Mouse (Mus musculus) CD4-positive naive resting alpha-beta T cell, adult 57 days (primary cell): ENCODE results near the gene Gys1. TPM values are rescaled to one million over a fixed set of nuclear protein-coding genes. Genes with fewer than 3 reads are reported as not detected.

ENCODE experiments used
- total RNA-seq: library from RNA; stranded (reverse); gene quantifications from one replicate; pipeline ENCODE4 v1.2.4, GENCODE M21; 2023

Gene Gys1
- total RNA-seq, result 5.9 TPM

DNA sequence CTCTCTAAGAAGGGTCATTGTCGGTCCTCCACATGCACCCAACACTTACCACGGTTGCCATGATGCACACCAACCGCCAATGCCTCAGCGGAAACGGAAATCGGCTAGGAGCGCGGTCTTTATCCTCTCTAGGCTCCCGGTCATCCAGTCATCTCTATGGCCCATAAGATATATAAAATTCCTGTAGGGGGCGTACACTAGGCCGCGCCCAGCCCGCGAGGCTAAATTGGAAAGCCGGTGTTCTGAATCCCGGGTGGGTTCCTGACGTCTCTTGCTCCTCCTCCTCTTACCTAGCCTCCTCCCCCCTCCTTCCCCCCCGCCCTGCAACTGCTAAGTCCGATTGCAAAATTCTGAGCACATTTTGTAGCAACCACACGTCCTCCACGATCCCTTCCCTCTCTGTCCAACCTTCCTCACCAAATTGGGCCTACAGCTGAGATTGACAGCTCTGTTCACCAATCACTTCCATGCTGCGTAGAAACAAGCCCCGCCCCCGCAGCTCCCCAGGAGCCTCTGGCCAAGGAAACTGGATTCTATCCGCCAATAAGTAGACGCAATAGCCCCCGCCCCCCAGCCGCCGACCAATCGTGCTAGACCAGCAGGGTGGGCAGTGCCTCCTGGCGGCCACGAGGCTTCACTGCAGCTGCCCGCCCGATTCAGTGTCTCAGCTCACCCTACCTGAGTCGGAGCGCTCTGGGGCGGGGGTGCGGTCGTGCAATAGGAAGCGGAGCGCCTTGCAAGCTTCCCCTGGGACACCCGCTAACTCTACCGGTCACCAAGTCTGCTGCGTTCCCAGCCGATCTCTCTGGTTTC, at the start of gene Gys1:
Gene Gys1 (plus strand): TSS at position 642 of the 813 bp plus-strand sequence.

DNA sequence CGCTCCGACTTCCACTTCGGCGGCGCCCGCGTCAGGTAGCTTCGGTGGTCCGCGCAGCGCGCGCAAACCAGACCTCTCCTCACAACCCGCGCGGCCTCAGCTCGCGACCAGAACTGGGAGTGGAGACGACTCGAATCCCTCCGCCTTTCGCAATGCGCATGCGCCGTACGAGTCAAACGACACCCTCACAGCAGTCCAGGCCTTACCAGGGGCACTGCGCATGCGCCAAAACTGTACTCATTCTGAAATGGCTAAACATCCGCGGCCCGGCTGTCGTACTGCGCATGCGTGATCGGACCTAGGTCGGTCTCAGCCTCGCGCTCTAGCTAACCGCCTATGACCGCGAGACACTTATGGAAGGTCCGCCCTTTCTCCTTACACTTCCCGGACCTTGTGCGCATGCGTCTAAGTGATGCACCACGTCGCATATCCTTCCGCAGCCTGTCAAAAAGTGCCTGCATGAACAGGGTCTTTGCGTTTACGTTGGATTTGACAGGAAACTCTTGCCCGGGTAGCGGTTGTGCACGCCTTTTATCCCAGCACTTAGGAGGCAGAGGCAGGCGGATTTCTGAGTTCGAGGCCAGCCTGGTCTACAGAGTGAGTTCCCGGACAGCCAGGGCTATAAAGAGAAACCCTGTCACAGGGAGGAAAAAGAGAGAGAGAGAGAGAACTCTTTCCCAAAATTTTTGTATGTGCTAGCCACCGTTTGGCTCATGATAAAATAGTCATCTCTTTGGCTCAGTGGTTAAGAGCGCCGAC, 38.9 kb upstream of the Gys1 start, which contains the start of gene Snrnp70:
Gene Snrnp70 (minus strand): TSS at position 165 of the 759 bp plus-strand sequence.

GRCm38 (mm10) chr7:45405091-45406075, 29.3 kb upstream of the Gys1 start, which contains the start of gene Kcna7:
Gene Kcna7, plus strand, starts transcription at chr7:45405653.

DNA sequence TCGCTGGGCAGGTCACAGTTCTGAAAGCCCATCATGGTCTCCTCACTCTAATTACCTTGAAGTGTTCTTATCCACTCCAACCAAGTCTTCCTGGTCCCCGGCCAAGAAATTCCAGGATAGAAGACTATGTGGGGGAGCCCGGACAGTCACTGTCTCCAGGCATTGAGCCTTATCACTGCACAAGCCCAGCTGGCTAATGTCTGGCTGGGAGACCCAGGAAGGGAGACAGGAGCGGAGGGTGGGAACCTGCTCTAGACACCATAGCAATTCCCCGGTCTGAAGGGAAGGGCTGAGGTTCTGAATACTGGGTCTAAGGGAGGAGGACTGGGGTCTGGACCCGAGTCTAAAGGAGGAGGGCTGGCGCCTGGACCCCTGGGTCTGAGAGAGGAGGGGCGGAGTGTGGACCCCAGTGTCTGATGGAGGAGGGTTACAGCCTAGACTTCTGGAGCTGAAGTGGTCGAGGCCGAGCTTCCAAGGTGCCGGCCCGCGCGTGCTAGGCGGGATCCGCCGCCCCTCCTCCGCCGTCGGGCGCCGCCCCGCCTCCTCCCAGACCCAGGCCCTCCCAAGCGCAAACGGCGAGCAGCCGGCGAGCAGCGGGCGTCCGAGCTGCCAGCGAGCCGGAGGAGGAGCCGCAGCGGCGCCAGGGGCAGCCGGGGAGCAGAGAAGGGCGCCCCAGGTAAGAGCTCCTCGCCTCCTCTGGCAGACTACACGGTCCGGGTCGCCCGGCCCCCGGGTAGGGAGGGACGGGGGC, 21.4 kb upstream of the Gys1 start, which contains the start of gene Ntf5:
Gene Ntf5 (plus strand): TSS at position 583 of the 751 bp plus-strand sequence.

DNA sequence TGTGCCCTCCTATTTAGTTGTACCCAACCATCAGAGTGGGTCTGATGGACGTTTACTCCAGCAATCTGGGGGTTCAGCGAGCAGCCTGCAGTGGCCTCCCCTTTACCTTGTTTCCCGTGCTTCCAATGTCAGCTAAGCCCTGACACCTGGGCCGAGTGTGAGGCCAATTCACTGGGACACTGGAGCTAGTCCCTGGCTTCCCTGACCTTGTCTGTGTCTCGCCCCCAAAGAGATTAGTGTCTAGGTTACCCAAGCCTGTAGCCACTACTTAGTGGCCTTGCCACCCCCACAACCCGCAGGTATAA, 14.1 kb upstream of the Gys1 start, which contains the start of gene Lhb:
Gene Lhb (plus strand): TSS at position 206 of the 305 bp plus-strand sequence.

DNA sequence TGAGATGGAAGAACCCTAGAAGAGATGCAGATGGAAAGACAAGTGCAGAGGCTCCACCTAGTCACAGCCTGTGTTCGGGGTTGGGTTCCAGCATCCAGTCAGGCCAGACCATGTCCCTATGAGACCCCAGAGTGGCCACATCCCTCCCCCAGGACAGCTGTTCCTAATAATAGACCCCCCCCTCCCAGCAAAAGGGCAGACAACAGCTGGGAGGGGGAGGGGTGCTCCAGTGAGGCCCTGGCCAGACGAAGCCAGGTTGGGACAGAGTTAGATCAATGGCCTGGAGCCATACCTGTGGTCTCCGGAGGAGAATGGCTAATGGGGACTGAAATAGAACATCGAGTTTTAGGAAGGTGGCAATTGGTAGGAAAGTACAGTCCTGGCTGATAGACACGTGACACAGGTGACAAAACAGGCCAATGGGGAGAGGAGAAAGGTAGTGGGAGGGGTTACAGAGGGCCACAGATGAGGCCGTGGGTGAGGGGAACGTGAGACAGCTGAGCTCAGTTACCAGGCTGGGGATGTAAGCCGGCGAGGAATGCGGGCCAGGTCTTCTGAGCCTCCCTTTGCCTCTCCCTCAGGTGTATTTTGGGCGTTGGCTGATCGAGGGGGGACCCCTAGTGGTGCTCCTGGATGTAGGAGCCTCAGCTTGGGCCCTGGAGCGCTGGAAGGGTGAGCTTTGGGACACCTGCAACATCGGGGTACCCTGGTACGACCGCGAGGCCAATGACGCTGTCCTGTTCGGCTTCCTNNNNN, 3.1 kb downstream of the Gys1 start, which contains the start of gene Ruvbl2:
Gene Ruvbl2 (minus strand): TSS at position 576 of the 756 bp plus-strand sequence.

GRCm38 (mm10) chr7:45459564-45460140, 25.0 kb downstream of the Gys1 start, which contains the start of gene Ftl1:
Gene Ftl1, minus strand, starts transcription at chr7:45459884.

DNA sequence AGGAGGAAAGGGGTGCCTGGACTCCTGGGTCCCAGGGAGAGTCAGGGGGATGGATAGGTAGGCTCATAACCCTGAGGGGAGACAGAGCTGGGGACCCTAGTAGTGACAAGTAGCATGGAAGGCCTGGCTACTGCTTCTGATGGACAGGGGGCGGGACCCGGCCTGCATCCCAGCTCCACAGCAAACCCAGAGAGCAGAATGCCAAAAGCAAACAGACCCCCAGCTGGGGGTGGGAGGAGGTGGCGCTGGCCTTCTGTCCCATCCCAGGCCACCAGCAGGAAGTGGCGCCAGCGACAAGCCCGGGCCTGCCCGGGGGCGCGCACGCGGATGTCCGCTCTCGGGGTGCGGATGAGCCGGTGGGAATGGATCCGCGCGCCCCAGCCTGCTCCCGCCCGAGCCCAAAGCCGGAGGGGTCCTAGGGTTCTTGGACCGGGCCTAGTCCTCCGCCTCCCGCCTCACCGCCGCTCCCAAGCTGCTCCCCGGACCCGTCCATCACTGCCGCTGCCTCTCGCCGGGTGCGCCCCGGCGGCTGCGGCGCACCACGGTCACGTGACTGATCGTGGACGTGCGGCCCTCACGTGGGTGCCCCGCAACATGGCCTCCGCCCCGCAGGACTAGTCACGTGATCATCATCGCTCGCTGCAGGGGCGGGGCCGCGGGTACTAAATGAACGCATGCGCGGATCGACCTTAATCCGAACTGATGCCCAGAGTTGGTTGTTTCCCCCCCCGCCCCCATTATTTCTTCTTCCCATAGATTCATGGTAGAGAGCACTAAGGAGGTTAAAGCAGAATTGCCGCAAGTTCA, 31.8 kb downstream of the Gys1 start, which contains the start of gene Bax:
Gene Bax (minus strand): TSS at position 616 of the 807 bp plus-strand sequence.

GRCm38 (mm10) chr7:45481374-45481927, 46.8 kb downstream of the Gys1 start, which contains the start of gene Tulp2:
Gene Tulp2, plus strand, starts transcription at chr7:45481877.

DNA sequence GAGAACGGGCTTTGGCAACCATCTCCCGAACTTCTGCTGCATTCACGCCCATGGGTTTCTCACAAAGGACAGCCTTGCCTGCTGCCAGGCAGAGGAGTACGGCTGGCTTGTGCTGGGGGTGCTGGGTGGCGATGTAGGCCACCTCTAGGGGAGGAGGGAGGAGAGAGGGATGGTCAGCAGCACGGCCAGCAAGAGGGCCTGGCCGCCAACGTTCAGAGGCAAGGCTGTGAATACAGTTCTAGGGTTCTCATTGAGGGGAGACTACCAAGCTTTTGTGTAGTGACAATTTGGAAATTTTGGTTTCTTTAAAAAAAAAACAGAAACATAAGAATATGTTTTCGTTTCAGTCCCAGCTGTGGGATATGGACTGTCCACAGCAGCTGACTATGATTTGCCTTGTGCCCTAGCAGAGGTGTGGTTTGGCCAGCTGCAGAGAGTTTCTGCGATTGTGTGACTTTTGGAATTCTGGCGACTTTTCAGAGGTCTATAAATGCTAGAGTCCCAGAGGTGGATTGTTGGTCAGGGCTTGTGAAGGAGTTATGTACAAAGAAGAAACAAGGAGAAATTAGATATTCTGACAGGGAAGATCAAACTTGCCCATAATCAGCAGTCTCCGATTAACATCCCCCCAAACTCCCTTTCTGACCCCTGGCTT, 52.2 kb downstream of the Gys1 start, which contains the start of gene Gm45808:
Gene Gm45808 (minus strand): TSS at position 51 of the 655 bp plus-strand sequence.

DNA sequence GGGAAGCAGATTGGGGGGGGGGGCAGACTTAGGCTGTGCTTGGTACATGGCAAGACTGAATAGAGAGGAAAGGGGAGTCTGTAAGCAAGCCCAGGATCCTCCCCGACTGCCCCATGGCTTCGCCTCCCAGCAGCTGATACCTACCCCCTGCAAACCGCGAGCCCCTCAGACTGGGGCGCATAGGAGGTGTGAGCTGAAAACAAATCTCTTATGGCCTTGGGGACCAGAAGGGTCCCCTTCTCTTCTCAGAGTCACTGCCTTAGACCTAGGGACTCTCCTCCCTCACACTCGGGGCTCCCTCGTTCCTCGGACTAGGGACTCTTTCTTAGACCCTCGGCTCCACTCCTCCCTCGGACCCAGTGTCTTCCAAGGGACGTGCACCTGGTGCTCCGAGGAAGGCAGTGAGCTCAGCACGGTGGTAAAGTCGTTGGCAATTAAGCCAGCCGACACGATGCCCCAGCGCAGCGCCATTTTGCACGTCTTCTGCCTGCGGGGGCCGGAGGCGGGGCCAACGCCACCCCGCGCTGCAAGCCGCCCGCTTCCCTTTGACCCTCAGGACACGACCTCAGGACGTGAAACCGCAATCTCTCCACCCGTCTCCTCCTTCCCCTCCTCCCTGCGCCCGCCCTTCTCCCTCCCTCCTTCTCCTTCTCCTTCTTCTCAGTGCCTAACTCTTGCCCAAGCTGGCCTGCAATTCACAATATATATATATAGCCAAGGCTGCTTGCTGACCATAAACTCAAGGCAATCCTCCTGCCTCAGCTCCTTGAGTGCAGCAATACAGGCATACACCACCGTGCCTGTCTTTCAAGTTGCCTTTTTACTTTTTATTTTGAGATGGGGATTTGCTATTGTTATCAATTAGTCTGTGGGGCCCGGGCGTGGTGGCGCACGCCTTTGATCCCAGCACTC, 53.9 kb downstream of the Gys1 start, which contains the start of gene Dhdh:
Gene Dhdh (minus strand): TSS at position 513 of the 912 bp plus-strand sequence.

Other genes starting within 250 kb of the Gys1 start
- gene Ccdc155, start 230.0 kb upstream of the Gys1 start, total RNA-seq, result not detected
- not detected for gene Dkkl1, start 222.7 kb upstream of the Gys1 start, total RNA-seq
- gene Tead2, start 219.1 kb upstream of the Gys1 start, total RNA-seq, result not detected
- 346 TPM for gene Cd37, start 195.7 kb upstream of the Gys1 start, total RNA-seq
- not detected for gene Slc6a16, start 193.8 kb upstream of the Gys1 start, total RNA-seq
- gene Slc6a21, start 157.3 kb upstream of the Gys1 start, total RNA-seq, result not detected
- gene Trpm4, start 101.1 kb upstream of the Gys1 start, total RNA-seq, result 10.0 TPM
- not detected for gene Hrc, start 99.6 kb upstream of the Gys1 start, total RNA-seq
- gene Ppfia3, start 67.8 kb upstream of the Gys1 start, total RNA-seq, result 0.47 TPM
- gene Lin7b, start 64.3 kb upstream of the Gys1 start, total RNA-seq, result 2.6 TPM
- 701 TPM for gene Snrnp70, start 39.1 kb upstream of the Gys1 start, total RNA-seq
- not detected for gene Kcna7, start 29.2 kb upstream of the Gys1 start, total RNA-seq
- gene Ntf5, start 21.1 kb upstream of the Gys1 start, total RNA-seq, result not detected
- not detected for gene Lhb, start 14.0 kb upstream of the Gys1 start, total RNA-seq
- 50.8 TPM for gene Ruvbl2, start 3.3 kb downstream of the Gys1 start, total RNA-seq
- gene Ftl1, start 25.0 kb downstream of the Gys1 start, total RNA-seq, result 537 TPM
- 74.8 TPM for gene Bax, start 32.1 kb downstream of the Gys1 start, total RNA-seq
- gene Tulp2, start 47.0 kb downstream of the Gys1 start, total RNA-seq, result not detected
- gene Gm45808, start 52.0 kb downstream of the Gys1 start, total RNA-seq, result not detected
- gene Dhdh, start 54.0 kb downstream of the Gys1 start, total RNA-seq, result 1.2 TPM
- gene Nucb1, start 75.6 kb downstream of the Gys1 start, total RNA-seq, result 80.1 TPM
- gene Ppp1r15a, start 91.4 kb downstream of the Gys1 start, total RNA-seq, result 949 TPM
- 3.9 TPM for gene Plekha4, start 91.5 kb downstream of the Gys1 start, total RNA-seq
- 2.9 TPM for gene Hsd17b14, start 120.0 kb downstream of the Gys1 start, total RNA-seq
- gene Bcat2, start 135.3 kb downstream of the Gys1 start, total RNA-seq, result 52.3 TPM
- not detected for gene Fgf21, start 180.6 kb downstream of the Gys1 start, total RNA-seq
- not detected for gene Fut1, start 182.4 kb downstream of the Gys1 start, total RNA-seq
- not detected for gene Izumo1, start 187.0 kb downstream of the Gys1 start, total RNA-seq
- 0.47 TPM for gene Rasip1, start 192.6 kb downstream of the Gys1 start, total RNA-seq
- gene Mamstr, start 205.1 kb downstream of the Gys1 start, total RNA-seq, result not detected
- not detected for gene Fut2, start 231.6 kb downstream of the Gys1 start, total RNA-seq
- gene Ntn5, start 249.2 kb downstream of the Gys1 start, total RNA-seq, result 0.38 TPM